Mouse (Mus musculus) embryo, embryonic 11 days (tissue): ENCODE measurements around the gene Ranbp3l.

Source experiments
- DNase-seq: peaks from one replicate; pipeline ENCODE4 v3.0.0-alpha.2; 2015

Gene Ranbp3l

DNA sequence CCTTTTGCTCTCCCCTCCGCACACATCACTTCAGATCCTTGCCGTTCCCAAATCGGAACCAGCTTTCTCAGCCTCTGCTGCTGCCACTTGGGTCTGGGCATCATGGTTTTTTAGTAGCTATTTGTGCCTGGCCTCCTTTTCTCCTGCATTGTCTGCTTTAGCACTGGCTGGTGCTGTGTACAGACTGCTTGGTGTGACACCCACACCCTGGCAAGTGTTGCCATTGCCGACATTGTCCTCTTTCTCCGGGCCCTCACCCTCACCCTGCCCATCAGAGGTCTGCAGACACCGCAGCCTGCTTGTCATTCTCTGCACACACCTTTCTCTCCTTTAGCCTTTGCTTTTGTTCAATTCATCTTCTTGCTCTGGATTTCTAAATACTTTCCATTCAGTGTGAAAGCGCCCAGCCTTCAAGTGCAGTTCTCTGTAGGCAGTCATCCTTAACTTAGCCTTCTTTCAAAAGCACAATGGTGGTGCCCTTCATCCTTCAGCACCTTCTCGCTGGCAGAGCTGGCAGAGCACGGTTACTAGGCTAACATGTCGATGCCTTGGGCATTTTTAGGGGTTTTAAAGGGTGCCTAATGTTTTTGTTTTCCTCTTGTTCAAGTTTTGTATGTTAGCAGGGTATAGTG is 132.8 kb downstream of the Ranbp3l start:
- DNase-seq: no peak

DNA sequence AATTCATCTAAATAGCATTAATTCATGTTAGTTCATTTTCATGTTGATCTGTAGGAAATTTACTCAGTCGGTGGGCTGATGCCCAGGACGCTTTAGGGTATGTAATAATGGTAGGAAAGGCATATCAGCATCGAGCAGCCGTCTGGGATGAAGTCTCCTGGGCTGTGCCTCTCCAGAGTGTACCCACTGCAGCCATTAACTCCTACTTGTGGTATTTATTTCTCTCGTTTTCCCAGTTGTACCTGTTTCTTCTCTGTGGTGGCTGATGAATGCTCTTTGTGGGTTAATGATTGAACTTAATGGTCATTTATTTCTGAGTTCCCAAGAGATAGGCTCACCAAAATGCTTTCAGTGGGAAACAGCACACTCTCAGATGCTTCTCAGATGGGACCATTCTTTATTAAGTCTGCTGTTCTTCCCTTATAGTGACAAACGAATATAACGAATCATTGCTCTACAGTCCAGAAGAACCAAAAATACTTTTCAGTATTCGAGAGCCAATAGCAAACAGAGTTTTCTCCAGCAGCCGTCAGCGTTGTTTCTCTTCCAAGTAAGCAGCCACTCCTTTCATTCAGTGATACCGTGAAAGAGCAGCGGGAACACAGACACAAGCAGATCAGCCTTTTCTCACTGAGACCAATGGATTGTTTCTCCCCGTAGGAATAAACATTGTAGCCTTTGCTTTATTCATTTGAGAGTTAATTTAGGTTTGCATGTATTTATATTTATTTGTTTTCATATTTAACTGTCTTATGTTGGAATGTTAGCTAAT is 138.7 kb downstream of the Ranbp3l start:
- no peak for DNase-seq

DNA sequence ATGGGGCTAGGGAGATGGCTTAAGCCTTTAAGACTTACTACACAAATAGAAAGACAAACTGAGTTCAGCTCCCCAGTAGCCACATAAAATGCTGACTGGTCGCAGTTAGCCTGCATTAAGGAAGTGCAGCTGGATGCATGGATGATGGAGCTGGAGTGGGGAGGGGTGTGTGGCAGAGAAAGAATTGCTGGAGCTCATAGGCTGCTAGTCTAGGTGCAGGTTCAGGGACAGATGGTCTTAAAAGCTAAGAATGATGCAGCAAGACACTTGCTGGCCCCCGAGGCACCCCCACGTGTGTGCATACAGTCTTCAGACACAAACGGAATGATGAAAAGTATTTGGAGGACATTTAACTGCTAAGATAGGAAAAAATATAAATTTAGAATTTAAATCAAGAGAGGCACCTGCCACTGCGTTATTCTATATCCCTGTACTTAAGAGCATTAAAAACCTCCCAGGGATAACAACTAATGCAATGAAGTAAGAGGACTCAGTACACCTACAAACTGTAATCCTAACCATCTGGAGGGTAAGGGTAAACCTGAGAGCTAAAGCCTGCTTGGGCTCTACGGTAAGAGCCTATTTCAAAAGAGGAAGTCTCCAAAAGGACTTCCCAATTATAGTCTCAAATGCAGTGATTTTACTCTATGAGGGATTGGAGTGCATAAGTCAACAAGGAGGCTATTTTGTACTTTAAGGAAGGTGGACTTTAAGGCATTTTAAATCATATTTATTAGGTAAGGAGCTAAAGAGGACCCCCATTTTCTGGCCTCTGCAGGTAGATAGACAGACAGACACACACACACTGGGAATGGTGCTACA is 143.0 kb downstream of the Ranbp3l start:
- no peak for DNase-seq

DNA sequence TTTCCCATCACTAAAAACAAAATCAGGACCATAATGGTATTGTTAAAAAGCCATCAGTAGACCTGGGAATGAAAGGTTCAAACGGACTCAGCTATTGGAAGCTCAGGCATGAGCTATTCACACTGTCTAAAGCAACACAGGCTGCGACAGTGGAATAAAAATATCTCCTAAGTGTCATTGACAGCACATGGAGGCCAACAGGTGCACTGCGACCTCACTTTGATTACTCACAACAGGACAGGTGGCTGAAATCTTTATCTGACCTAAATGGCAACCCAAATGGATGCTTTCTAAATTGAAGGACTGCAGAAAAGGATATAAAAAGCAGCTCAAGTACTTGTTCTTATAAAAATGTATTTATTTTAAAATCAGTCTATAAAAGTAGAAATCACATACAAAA is 143.9 kb downstream of the Ranbp3l start:
- no peak for DNase-seq

DNA sequence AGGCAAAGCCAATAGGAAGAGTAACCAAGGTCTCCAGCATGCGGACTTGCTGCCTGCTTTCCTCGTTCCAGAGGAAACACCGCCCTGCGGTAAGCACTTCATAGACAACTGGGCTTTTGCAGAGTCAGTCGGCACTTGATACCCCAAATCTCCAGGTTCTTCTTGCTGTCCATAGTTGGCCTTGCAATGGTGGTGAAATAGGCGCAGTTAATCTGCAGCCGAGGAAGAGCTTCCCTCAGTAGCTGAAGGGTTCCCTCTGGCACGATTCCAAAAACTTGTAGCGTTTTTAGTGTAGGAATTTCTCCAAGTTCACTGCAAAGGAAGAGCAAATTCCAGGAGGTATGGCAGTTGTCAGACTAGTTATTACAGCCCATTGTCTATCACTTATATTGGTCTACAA is 145.8 kb downstream of the Ranbp3l start:
- DNase-seq: no peak

DNA sequence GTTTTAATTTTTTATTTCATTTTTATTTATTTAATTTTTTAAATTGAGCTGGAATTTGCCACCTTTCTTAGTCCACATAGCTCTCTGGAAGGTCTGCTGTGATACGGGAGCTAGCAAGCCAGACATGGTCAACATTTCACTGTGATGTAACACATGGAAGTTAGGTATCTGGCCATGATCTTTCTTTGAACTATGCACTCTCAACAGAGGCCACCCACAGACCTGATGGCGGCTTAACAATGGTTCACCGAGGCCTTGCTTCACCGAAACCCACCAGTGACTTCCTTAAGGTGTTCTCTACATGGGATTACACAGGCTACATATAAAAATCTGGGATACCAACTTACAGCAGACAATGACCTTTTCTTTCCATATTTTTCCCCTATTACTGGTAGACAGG is 146.4 kb downstream of the Ranbp3l start:
- no peak for DNase-seq

DNA sequence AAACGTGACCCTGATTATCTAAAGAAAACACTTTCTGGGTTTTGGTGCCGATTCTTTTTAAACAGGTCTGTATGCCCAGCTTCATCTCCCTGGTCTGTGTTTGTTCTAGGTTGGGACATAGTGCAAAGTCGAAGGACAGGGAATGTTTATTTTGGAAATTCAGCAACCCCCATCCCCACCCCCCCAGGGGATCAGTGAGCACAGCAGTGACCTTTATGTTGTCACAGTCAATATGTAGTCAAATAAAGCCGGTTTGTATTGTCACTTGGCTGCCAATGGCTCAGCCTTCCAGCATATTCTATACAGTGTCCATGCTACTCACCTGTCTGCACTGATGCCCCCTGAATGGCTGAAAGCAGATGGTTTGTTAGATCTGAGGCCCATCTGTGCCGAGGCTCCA is 146.8 kb downstream of the Ranbp3l start:
- DNase-seq: no peak
